Mouse (Mus musculus) T-helper 2 cell (primary cell): Measurements from ENCODE around the gene Ceacam9.
"Not testable (repeated sequence)": the region's sequence is repeated elsewhere in the genome, so short reads cannot be mapped to it uniquely, and the experiment has no call there.

Experiments used
- in situ Hi-C: fragments of 300-600 bp; cut with MboI, MseI; formaldehyde crosslinking; loops from one replicate; pipeline ENCODE4 v1.15.1; 2025; ENCODE audit warnings: high pct_unique_total_duplicates

Gene Ceacam9

DNA sequence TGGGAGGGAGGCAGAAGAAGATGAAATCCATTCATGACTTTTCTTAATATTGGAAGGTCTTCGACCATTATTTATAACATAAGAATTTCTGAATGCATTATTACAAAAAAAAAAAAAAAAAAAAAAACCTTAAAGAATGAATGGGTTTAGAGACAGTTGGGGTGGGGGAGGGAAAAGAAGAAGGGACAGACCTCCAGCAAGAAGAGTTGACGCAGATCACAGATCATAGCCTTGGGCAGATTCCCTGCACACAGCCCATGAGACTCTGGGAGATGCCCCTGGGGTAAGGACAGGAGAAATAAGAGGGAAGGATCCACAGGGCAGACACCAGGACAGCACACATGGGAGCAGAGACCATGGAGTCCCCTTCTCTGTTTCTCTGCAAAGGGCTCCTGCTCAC lies at the start of gene Ceacam9:
Ceacam9 (plus strand) TSS at position 301 of the 400 bp plus-strand sequence.
- in situ Hi-C loops = no loop called here

DNA sequence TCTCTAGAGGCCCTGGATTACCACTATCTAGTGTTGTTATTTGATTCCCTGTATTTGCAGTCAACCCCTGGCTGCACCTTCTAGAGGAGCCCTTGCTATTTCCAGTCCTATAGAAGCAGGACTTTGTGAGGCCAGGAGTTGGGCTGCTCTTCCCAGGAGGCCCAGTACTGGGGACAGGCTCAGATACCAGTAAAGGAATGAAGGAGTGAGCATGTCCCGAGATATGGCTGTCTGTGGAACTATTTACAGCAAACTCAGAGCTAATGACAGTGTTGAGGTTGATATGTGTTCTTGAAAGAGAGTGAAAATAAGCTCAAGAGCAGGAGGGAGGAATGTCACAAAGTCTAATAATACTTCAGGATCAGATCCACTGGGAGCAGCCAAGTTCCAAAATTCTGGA lies 47.9 kb upstream of the Ceacam9 start:
- in situ Hi-C loops = no loop called here

DNA sequence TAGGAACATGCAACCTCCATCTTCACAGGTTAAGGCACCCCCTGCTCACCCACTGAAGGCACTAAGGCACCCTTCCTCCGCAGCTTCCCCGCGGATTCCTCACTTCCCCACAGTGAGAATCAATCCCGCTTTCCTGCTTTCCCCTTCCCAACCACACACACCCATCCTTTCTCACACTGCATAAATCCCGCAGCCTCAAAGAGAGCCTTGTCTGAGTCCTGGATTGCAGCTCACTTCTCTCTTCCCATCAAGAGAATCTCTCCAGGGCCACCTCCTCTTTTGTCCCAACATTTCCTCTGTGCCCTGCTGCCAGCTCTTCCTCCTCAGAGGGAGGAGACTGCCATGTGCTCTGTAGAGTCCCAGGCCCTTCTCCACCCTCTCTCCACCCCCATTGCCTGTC lies 47.0 kb upstream of the Ceacam9 start:
- in situ Hi-C loops = not testable (repeated sequence)

DNA sequence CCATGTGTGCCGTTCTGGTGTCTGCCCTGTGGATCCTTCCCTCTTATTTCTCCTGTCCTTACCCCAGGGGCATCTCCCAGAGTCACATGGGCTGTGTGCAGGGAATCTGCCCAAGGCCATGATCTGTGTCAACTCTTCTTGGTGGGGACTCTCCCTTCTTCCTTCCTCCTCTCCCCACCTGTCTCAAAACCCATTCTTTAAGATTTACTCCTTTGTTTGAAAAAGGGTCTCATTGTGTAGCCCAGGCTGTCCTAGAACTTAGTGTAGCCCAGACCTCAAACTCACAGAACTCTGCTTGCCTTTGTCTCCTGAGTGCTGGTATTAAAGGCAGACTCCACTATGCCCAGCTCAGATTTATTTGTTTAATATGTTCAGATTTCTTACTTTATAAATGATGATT lies 46.1 kb upstream of the Ceacam9 start, which contains the start of gene Ceacam15:
Ceacam15 (minus strand) TSS at position 101 of the 400 bp plus-strand sequence.
- in situ Hi-C loops = no loop called here

DNA sequence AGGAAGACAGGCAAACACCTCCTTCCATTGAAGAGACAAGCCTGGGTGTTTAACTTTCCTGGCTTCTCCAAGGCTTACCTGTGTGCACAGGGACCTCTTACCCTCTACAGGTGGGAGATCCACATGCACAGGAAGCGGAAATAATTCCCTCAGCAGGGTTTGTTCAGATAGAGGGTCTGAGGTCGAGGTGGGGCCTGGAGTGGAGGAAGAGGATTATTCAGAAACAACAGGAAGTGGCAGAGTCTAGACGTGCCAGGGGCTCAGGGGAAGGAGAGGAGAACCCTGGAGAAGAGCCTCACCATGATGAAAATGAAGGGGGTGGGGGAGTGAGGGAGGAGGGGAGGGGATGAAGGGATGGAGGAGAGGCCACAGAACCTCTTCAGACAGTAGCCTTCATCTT lies 41.5 kb upstream of the Ceacam9 start:
- in situ Hi-C loops = not testable (repeated sequence)

DNA sequence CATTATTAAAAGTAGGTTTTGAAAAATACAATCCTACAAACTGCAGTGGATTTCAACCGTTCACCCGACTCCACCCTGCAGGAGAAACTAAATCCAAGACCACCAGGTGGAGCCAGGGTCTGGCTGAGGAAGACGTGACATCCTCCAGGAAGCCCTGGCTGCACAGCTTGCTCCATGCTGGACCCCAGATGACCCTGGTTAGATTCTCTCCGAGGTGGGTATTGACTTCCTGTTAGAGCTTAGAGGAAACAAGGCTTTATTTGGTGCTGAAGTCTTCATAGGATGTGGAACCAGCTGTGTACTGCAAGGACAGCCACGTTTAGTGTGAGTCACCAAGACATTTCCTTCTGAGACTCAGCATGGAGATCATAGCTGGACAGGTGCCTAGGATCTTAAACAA lies 32.5 kb upstream of the Ceacam9 start:
- in situ Hi-C loops = no loop called here

GRCm38 (mm10) chr7:16695025-16695424 lies 26.7 kb upstream of the Ceacam9 start:
- in situ Hi-C loops = no loop called here

DNA sequence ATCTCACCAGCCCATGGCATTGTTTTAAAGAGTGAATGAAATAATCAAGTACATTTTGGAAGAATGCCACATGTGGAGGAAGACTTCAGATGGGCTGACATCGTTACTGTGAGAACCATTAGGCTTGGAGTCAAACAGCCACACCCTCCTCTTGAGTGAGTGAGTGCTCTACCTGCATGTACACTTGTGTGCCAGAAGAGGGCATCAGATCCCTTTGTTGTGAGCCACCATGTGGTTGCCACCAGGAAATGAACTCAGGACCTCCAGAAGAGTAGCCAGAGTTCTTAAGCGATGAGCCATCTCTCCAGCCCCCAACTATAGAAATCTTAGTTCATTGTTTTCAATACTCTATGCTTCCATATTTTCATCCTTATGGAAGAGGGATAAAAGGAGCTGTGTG lies 22.7 kb upstream of the Ceacam9 start:
- in situ Hi-C loops = no loop called here

DNA sequence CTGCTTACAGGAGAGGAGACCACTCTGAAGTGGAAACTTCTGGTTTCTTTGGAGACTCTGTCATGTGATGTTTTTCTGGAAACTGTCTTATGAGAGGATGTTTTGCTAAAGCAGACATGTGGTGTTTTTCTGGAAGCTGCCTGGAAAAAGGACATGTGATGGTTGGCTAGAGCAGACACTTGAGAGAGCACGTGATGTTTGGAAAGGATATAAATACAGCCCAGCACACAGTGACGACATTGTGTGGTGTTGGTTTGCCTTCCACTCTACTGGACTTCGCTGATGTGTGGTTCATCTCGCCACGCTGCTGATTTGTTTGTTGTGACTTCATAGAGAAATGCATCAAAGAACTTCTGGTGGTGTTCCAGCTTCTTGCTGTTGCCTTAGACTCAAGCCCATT lies 21.1 kb upstream of the Ceacam9 start:
- in situ Hi-C loops = no loop called here

DNA sequence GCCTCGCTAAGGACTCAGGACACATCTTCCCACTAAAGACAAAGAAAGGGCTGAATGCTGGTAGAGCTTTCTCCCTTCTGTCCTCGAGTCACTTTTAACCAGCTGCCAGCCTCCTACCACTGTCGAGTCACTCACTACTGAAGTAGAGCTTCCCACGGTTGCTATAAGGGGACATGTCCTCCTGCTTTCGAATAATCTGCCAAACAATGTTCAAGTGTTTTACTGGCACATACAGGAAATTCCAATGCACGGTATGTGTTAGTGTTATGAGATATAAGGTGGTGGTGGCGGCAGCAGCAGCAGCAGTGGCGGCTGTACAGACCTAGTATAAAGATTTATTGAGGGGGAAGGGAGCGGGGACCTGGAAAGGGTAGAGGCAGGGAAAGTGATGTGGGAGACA lies 15.3 kb upstream of the Ceacam9 start:
- in situ Hi-C loops = no loop called here

DNA sequence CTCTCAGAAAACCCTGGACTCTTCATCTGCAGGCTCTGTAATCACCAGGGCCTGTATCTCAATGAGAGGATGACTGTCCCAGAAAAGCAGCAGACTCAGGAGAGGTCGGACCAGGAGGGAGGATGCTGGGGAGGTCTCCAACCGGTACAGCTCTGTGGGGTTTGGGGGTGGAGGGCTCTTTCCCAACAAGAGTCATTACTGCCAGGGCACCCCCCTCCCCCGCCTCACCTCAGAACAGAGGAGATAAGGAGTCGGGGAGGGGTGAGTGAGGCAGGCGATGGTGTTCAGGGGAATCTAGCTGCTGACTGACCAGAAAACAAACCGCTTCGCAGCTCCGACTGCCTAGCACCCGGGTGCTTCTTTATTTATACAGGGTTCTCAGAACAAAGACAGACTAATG lies 13.5 kb upstream of the Ceacam9 start:
- in situ Hi-C loops = no loop called here

DNA sequence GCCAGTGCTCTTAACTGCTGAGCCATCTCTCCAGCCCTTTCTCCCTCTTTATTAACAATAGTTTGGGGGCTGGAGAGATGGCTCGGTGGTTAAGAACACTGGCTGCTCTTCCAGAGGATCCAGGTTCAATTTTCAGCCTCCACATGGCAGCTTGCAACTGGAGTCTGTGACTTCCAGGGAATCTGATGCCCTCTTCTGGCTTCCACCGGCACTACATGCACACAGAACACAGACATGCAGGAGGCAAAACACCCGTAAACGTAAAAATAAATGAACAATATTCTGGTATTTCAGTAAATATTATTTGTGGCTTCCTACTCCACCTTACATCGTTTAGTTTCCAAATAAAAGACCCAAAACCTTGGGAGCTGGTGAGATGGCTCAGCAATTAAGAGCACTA lies 11.1 kb upstream of the Ceacam9 start:
- in situ Hi-C loops = no loop called here

- in situ Hi-C loops = no loop called here
Observed at GRCm38 (mm10) chr7:16712633-16713415, 8.9 kb upstream of the Ceacam9 start.

DNA sequence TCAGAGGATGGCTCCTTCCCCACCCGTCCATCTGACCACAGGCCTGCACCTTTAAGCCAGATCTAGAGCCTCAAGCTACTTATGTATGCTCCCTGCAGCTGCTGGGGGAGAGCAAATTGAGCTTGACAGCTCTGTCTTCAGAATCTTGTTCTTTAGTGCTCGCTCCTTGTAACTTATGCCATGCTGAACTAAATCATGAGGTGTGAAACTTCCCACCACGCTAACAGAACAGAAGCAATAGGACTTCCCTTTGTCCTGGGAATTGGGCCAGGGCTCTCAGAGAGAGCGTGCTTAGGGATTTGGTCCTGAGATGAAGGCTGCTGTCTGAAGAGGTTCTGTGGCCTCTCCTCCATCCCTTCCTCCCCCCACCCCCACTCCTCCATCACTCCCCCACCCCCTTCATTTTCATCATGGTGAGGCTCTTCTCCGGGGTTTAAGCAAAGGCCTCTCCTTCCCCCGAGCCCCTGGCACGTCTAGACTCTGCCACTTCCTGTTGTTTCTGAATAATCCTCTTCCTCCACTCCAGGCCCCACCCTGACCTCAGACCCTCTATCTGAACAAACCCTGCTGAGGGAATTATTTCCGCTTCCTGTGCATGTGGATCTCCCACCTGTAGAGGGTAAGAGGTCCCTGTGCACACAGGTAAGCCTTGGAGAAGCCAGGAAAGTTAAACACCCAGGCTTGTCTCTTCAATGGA lies 5.1 kb upstream of the Ceacam9 start:
- in situ Hi-C loops = not testable (repeated sequence)

- in situ Hi-C loops = not testable (repeated sequence)
Observed at GRCm38 (mm10) chr7:16722490-16722889, 761 bp downstream of the Ceacam9 start.

GRCm38 (mm10) chr7:16728596-16729348 lies 7.0 kb downstream of the Ceacam9 start:
- in situ Hi-C loops = loop anchor here (5.0 kb wide), 1 partner anchor 101 kb away; no protein-coding TSS in a partner anchor

GRCm38 (mm10) chr7:16729563-16729962 lies 7.8 kb downstream of the Ceacam9 start:
- in situ Hi-C loops = loop anchor here (5.0 kb wide), 1 partner anchor 102 kb away; no protein-coding TSS in a partner anchor

- in situ Hi-C loops = no loop called here
Observed at GRCm38 (mm10) chr7:16730791-16731190, 9.1 kb downstream of the Ceacam9 start.

DNA sequence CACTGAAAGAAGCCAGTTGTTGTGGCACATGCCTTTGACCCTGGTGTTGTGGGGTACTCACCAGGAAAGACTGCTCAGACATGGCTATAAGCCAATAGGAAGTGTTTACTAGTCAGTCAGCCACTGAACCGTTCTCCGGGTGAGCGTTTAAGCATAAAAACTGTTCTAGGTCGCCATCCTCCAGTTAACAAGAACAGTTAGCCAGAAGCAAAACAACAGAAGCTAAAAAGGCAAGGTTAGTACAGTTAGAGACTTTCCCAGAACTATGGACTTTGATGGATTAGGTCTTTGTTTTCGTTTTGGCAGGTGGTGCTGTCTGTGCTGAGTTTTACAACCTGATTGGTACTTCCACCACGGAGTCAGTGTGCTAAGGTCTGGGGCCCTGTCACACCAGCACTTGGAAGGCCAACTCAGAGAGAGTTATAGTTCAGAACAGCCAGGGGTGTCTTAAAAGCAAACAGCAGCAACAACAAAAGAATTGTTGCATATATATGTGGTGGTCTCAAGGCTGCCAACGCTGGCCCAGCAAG lies 10.2 kb downstream of the Ceacam9 start:
- in situ Hi-C loops = no loop called here

GRCm38 (mm10) chr7:16737606-16738072 lies 15.9 kb downstream of the Ceacam9 start:
- in situ Hi-C loops = no loop called here

GRCm38 (mm10) chr7:16738073-16738696 lies 16.5 kb downstream of the Ceacam9 start, which contains the start of gene Ap2s1:
Ap2s1 (plus strand) TSS chr7:16738410.
- in situ Hi-C loops = no loop called here
